Mouse (Mus musculus) limb, embryonic 14.5 days (tissue): ENCODE results near the gene Tcf7l2. TPM values are rescaled to one million over a fixed set of nuclear protein-coding genes. Genes with fewer than 3 reads are reported as not detected.
A peak's percentile ranks its signal among the peaks of the same experiment; 100 is the strongest.

Experiments
- ATAC-seq: fragments of 200-750 bp; cut with Nextera tagmentation; 2 replicates; pipeline ENCODE4 v1.8.0; 2017; ENCODE audit warnings: low read depth, moderate number of reproducible peaks, moderate TSS enrichment; ENCODE audit not compliant: low FRiP score
- DNase-seq: peaks from one replicate; pipeline ENCODE4 v3.0.0-alpha.2; 2015; ENCODE audit warnings: low spot score
- H3K27ac ChIP-seq: fragments of 300-500 bp; sonication (generic); replicated peaks from 2 replicates; pipeline ENCODE4 v1.5.1; 2014; ENCODE audit warnings: low read depth, mild to moderate bottlenecking, low read length, moderate library complexity, mixed read lengths
- H3K27me3 ChIP-seq: fragments of 300-500 bp; sonication (generic); 2 replicates; pipeline ENCODE4 v1.6.1; 2014; ENCODE audit warnings: low read length, mixed read lengths; ENCODE audit not compliant: control insufficient read depth, insufficient read depth
- H3K36me3 ChIP-seq: fragments of 300-500 bp; sonication (generic); 2 replicates; pipeline ENCODE4 v1.6.1; 2014; ENCODE audit warnings: mild to moderate bottlenecking, low read length, moderate library complexity, mixed read lengths; ENCODE audit not compliant: control insufficient read depth, insufficient read depth
- H3K4me1 ChIP-seq: fragments of 300-500 bp; sonication (generic); 2 replicates; pipeline ENCODE4 v1.6.1; 2014; ENCODE audit warnings: antibody characterized with exemption, low read length, mixed read lengths; ENCODE audit not compliant: control insufficient read depth, insufficient read depth
- H3K4me2 ChIP-seq: fragments of 300-500 bp; sonication (generic); replicated peaks from 2 replicates; pipeline ENCODE4 v1.6.1; 2014; ENCODE audit warnings: low read depth, mild to moderate bottlenecking, low read length, moderate library complexity; ENCODE audit not compliant: severe bottlenecking
- H3K4me3 ChIP-seq: fragments of 300-500 bp; sonication (generic); replicated peaks from 2 replicates; pipeline ENCODE4 v1.5.1; 2014; ENCODE audit warnings: low read length
- H3K9ac ChIP-seq: fragments of 300-500 bp; sonication (generic); 2 replicates; pipeline ENCODE4 v1.6.1; 2014; ENCODE audit warnings: mild to moderate bottlenecking, low read depth, low read length, moderate library complexity; ENCODE audit not compliant: severe bottlenecking
- H3K9me3 ChIP-seq: fragments of 300-500 bp; sonication (generic); 2 replicates; pipeline ENCODE4 v1.6.1; 2016; ENCODE audit warnings: low read length; ENCODE audit not compliant: control insufficient read depth
- POLR2A ChIP-seq: fragments of 200-500 bp; IDR thresholded peaks from 2 replicates; pipeline ENCODE4 v1.8.0; 2012; ENCODE audit warnings: inconsistent platforms, mild to moderate bottlenecking, moderate library complexity, borderline replicate concordance; ENCODE audit not compliant: insufficient read depth, insufficient read length; ENCODE audit errors: extremely low read depth
- WGBS: fragments of 180-500 bp; shearing (Covaris S2); extraction: QIAGEN DNeasy Blood & Tissue Kit; methylation state at CpG from one replicate; pipeline ENCODE4 v1.1.7; 2014; 5-methylcytosine and 5-hydroxymethylcytosine counted together
- polyA plus RNA-seq, 2 experiments: library from polyadenylated mRNA; depleted of rRNA in 1 of 2; stranded (reverse) in 1 of 2; unstranded in 1 of 2; fragments of >200 nt; fragmentation: Nextera tagmentation in 1 of 2; extraction: Ambion mirVana in 1 of 2; gene quantifications; 2 replicates each; pipeline versions ENCODE4 v1.2.1 to v1.2.3; 2012 to 2014

The Tcf7l2 gene
- polyA plus RNA-seq, 2 experiments, result 51.6 to 134 TPM

GRCm38 (mm10) chr19:55923789-55924426, 182.3 kb downstream of the Tcf7l2 start:
- Histone ChIP-seq H3K9ac (no peak overlapping the region), H3K4me3 (no peak overlapping the region), H3K27me3 (no peaks in the 10 kb centered on the region), H3K4me1 (0 out of 2 replicates have a peak, but pooled peaks cover 5% of the 10 kb centered on the region), H3K27ac (peak overlapping the region; percentile 14; the same call in 1 of the 2 replicates), H3K9me3 (no peaks in the 10 kb centered on the region), H3K4me2 (no peak overlapping the region), H3K36me3 (peaks cover 80% of the 10 kb centered on the region)
- no peak for ATAC-seq
- 33% methylated on average over 12 of the region's 12 CpGs for WGBS
- DNase-seq, result no peak
- no peak for TF ChIP-seq POLR2A

- WGBS, result 87% methylated on average over 4 of the region's 4 CpGs
- Histone ChIP-seq H3K4me3 (no peak overlapping the region), H3K36me3 (peaks cover 73% of the 10 kb centered on the region), H3K27ac (no peak overlapping the region), H3K4me1 (0 out of 2 replicates have a peak, but pooled peaks cover 5% of the 10 kb centered on the region), H3K4me2 (no peak overlapping the region), H3K9me3 (no peaks in the 10 kb centered on the region), H3K27me3 (no peaks in the 10 kb centered on the region), H3K9ac (no peak overlapping the region)
- no peak for TF ChIP-seq POLR2A
- ATAC-seq (no peak), DNase-seq (no peak)
Measured at GRCm38 (mm10) chr19:55924800-55925199, 183.2 kb downstream of the Tcf7l2 start.

DNA sequence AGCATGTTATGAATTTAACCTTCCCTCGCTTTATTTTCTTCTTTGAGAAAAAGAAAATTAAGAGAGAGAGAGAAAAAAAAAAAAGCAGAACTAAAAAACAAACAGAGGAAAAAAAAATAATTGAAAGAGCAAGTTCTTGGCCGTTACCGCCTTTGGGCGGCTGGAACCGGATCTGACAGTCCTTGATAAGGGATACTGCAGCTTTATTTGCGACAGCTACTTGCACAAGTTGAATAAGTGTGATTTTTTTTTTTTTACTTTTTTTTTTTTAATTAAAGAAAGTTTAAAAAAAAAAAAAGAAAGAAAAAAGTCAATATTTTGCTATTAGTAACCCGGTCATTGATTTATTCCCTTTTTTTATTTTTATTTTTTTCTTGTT, 183.8 kb downstream of the Tcf7l2 start:
- H3K4me2 ChIP-seq, result no peak overlapping the region
- no peaks in the 10 kb centered on the region for H3K9me3 ChIP-seq
- H3K36me3 ChIP-seq, result peaks cover 67% of the 10 kb centered on the region
- no peak for TF ChIP-seq POLR2A
- no peaks in the 10 kb centered on the region for H3K27me3 ChIP-seq
- DNase-seq, result no peak
- H3K4me1 ChIP-seq, result 0 out of 2 replicates have a peak, but pooled peaks cover 5% of the 10 kb centered on the region
- no peak for ATAC-seq
- no peak overlapping the region for H3K27ac ChIP-seq
- WGBS, result 83% methylated on average over 7 of the region's 7 CpGs
- no peak overlapping the region for H3K4me3 ChIP-seq
- H3K9ac ChIP-seq, result no peak overlapping the region

DNA sequence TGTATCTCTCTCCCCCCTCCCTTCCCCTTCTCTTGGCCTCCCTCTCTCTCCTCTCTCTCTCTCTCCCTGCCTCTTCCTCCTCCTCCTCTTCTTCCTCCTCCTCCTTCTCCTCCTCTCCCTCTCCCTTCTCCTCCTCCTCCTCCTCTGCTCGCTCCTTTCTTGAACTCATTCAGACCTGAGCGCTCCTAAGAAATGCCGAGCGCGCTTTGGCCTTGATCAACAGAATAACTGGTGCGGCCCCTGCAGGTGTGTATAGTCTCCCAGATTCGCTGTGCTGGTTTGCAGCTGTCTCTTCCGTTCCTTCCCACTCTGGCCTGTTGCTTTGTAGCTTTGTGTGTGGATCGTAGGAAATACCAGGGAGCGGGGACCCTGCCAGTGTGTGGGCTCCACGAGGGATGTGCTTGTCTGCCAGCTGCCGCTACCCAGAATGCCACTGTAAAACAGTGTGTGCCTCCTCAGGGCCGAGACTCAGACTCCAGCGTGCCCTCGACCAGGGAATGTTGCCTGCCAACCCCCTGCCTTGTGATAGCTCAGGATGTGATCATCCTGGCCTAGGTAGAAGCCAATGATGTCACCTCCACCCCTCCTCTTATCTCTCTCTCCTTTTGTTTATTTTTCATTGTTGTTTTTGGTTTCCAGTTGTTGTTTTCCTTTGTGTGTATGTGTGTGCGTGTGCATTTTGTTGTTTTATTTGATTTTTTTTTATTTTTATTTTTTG, 184.3 kb downstream of the Tcf7l2 start:
- TF ChIP-seq POLR2A, result no peak
- H3K9ac ChIP-seq, result no peak overlapping the region
- H3K27ac ChIP-seq, result no peak overlapping the region
- H3K27me3 ChIP-seq, result no peaks in the 10 kb centered on the region
- DNase-seq (no peak), ATAC-seq (no peak)
- H3K9me3 ChIP-seq, result no peaks in the 10 kb centered on the region
- peaks cover 63% of the 10 kb centered on the region for H3K36me3 ChIP-seq
- 78% methylated on average over 16 of the region's 16 CpGs for WGBS
- H3K4me2 ChIP-seq, result no peak overlapping the region
- H3K4me3 ChIP-seq, result no peak overlapping the region
- 0 out of 2 replicates have a peak, but pooled peaks cover 5% of the 10 kb centered on the region for H3K4me1 ChIP-seq

- Histone ChIP-seq H3K4me1 (0 out of 2 replicates have a peak, but pooled peaks cover 5% of the 10 kb centered on the region), H3K4me2 (no peak overlapping the region), H3K36me3 (peaks cover 61% of the 10 kb centered on the region), H3K27me3 (no peaks in the 10 kb centered on the region), H3K9ac (no peak overlapping the region), H3K9me3 (no peaks in the 10 kb centered on the region), H3K27ac (no peak overlapping the region), H3K4me3 (no peak overlapping the region)
- no peak for TF ChIP-seq POLR2A
- ATAC-seq (no peak), DNase-seq (no peak)
- 88% methylated on average over 16 of the region's 16 CpGs for WGBS
Measured at GRCm38 (mm10) chr19:55926858-55927673, 185.4 kb downstream of the Tcf7l2 start.
